Mouse (Mus musculus) heart, embryonic 14.5 days (tissue): ENCODE measurements around the gene Paf1. TPM values are rescaled to one million over a fixed set of nuclear protein-coding genes. Genes with fewer than 3 reads are reported as not detected.

Source experiments
- ATAC-seq: fragments of 200-750 bp; cut with Nextera tagmentation; 2 replicates; pipeline ENCODE4 v1.8.0; 2017; ENCODE audit warnings: low read depth, moderate TSS enrichment; ENCODE audit not compliant: insufficient number of reproducible peaks, insufficient read depth, low FRiP score
- H3K27ac ChIP-seq, 2 experiments: fragments of 200-500 bp in 1 of 2; fragments of 300-500 bp in 1 of 2; sonication (generic) in 1 of 2; replicated peaks in 1 of 2; 2 replicates each; pipeline ENCODE4 v1.5.1; 2012 to 2014; ENCODE audit warnings: low read depth in 2 of 2, low read length in 2 of 2, control low read depth in 1 of 2, mild to moderate bottlenecking in 1 of 2, mixed read lengths in 1 of 2; ENCODE audit not compliant: control insufficient read depth in 1 of 2, insufficient read depth in 1 of 2
- H3K27me3 ChIP-seq: fragments of 300-500 bp; sonication (generic); 2 replicates; pipeline ENCODE4 v1.6.1; 2014; ENCODE audit warnings: mild to moderate bottlenecking, low read length, control low read depth; ENCODE audit not compliant: control insufficient read depth, insufficient read depth
- H3K36me3 ChIP-seq: fragments of 300-500 bp; sonication (generic); 2 replicates; pipeline ENCODE4 v1.6.1; 2014; ENCODE audit warnings: mild to moderate bottlenecking, control low read depth, low read length, mixed read lengths; ENCODE audit not compliant: control insufficient read depth, insufficient read depth
- H3K4me1 ChIP-seq, 2 experiments: fragments of 200-500 bp in 1 of 2; fragments of 300-500 bp in 1 of 2; sonication (generic) in 1 of 2; 2 replicates each; pipeline ENCODE4 v1.6.1; 2012 to 2014; ENCODE audit warnings: low read length in 2 of 2, control low read depth in 1 of 2, mixed read lengths in 1 of 2; ENCODE audit not compliant: control insufficient read depth in 2 of 2, insufficient read depth in 2 of 2
- H3K4me2 ChIP-seq: fragments of 300-500 bp; sonication (generic); 2 replicates; pipeline ENCODE4 v1.6.1; 2014; ENCODE audit warnings: mild to moderate bottlenecking, low read length
- H3K4me3 ChIP-seq, 2 experiments: fragments of 200-500 bp in 1 of 2; fragments of 300-500 bp in 1 of 2; sonication (generic) in 1 of 2; 2 replicates each; pipeline ENCODE4 v1.5.1; 2012 to 2014; ENCODE audit warnings: low read length in 2 of 2, mild to moderate bottlenecking in 2 of 2, control low read depth in 1 of 2, low read depth in 1 of 2, moderate library complexity in 1 of 2; ENCODE audit not compliant: control insufficient read depth in 1 of 2, insufficient read depth in 1 of 2
- H3K9ac ChIP-seq: fragments of 300-500 bp; sonication (generic); 2 replicates; pipeline ENCODE4 v1.6.1; 2014; ENCODE audit warnings: mild to moderate bottlenecking, low read length
- H3K9me3 ChIP-seq: fragments of 300-500 bp; sonication (generic); 2 replicates; pipeline ENCODE4 v1.6.1; 2016; ENCODE audit warnings: low read length, control low read depth; ENCODE audit not compliant: control insufficient read depth
- WGBS: fragments of 180-500 bp; shearing (Covaris S2); extraction: QIAGEN DNeasy Blood & Tissue Kit; methylation state at CpG from one replicate; pipeline ENCODE4 v1.1.7; 2014; 5-methylcytosine and 5-hydroxymethylcytosine counted together
- polyA plus RNA-seq: library from polyadenylated mRNA; unstranded; fragments of >200 nt; fragmentation: Nextera tagmentation; extraction: Ambion mirVana; gene quantifications from 2 replicates; pipeline ENCODE4 v1.2.1, GENCODE M21; 2014

The Paf1 gene
- polyA plus RNA-seq, 1 experiment from 2014 or later: 62.5 TPM

DNA sequence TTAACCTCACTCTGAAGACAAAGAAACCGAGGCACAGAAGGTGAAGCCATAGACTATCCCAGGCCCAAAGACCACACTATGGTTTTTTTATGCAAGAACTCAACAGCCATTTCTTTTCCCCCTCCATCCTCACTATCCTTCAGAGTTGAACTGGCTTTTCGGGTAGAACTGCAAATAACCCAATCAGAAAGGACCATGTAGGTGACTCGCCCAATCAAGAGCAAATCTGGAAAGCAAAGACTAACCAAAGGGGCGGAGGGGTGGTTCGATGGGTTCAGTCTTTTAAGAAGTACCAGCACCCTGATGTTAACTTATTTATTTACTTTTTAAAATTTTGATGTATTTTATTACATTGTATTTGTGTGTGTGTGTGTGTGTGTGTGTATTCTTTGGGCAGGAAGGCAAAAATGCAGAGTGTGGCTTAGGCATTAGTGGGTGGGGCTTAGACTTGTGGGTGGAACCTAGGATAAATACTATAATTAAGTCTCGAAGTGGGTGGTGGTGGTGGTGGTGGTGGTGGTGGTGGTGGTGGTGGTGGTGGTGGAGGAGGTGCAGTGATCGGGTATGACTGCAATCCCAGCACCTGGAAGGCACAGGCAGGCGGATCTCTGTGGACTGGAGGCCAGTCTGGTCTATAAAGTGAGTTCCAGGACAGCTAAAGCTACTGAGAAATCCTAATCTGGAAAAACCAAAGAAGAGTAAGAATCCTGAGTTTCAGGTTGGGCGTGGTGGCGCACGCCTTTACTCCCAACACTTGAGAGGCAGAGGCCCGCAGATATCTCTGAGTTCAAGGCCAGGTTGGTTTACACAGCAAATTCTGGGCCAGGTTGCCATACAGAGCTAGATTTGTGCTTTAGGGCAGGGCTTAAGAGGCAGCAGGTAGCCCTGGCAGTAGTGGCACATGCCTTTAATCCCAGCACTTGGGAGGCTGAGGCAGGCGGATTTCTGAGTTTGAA, 55.4 kb downstream of the Paf1 start:
- Histone ChIP-seq H3K9ac (no peak overlapping the region), H3K4me2 (no peak overlapping the region), H3K36me3 (no peaks in the 10 kb centered on the region), H3K27me3 (peaks cover 3% of the 10 kb centered on the region; the same call in 1 of the 2 replicates), H3K9me3 (no peaks in the 10 kb centered on the region), H3K27ac (no peak overlapping the region), H3K4me1 (peaks cover 4 to 6% of the 10 kb centered on the region in 2 experiments; a peak in 3 of 4 replicates), H3K4me3 (no peak overlapping the region)
- no peak for ATAC-seq
- whole genome bisulfite sequencing: 74% methylated on average over 13 of the region's 13 CpGs

Other genes with a start within 250 kb of the Paf1 start
- 20.1 and 23.1 TPM in 2 replicates for gene Fbl, start 223.2 kb upstream of the Paf1 start, polyA plus RNA-seq
- 10.7 and 11.7 TPM in 2 replicates for gene Dyrk1b, start 213.5 kb upstream of the Paf1 start, polyA plus RNA-seq
- 8.4 and 10.3 TPM in 2 replicates for gene Eid2, start 125.1 kb upstream of the Paf1 start, polyA plus RNA-seq
- 6.7 and 8.4 TPM in 2 replicates for gene Eid2b, start 115.2 kb upstream of the Paf1 start, polyA plus RNA-seq
- not detected in 2 replicates for gene Selenov, start 101.8 kb upstream of the Paf1 start, polyA plus RNA-seq
- 0.14 TPM in 1 of 2 replicates, not detected in the other for gene Dll3, start 90.7 kb upstream of the Paf1 start, polyA plus RNA-seq
- gene Timm50, start 80.9 kb upstream of the Paf1 start, polyA plus RNA-seq: 119 and 131 TPM in 2 replicates
- gene Supt5, start 54.2 kb upstream of the Paf1 start, polyA plus RNA-seq: 47.9 and 48.0 TPM in 2 replicates
- 731 and 789 TPM in 2 replicates for gene Rps16, start 42.3 kb upstream of the Paf1 start, polyA plus RNA-seq
- gene Plekhg2, start 20.4 kb upstream of the Paf1 start, polyA plus RNA-seq: 32.9 and 35.6 TPM in 2 replicates
- gene Zfp36, start 12.7 kb upstream of the Paf1 start, polyA plus RNA-seq: 10.1 and 12.2 TPM in 2 replicates
- gene Med29, start 243 bp upstream of the Paf1 start, polyA plus RNA-seq: 50.9 and 57.7 TPM in 2 replicates
- 8.4 and 8.6 TPM in 2 replicates for gene Gmfg, start 44.5 kb downstream of the Paf1 start, polyA plus RNA-seq
- gene Lrfn1, start 59.0 kb downstream of the Paf1 start, polyA plus RNA-seq: 1.6 and 2.1 TPM in 2 replicates
- not detected in 2 replicates for gene Ifnl2, start 117.5 kb downstream of the Paf1 start, polyA plus RNA-seq
- not detected in 2 replicates for gene Ifnl3, start 129.9 kb downstream of the Paf1 start, polyA plus RNA-seq
- gene Sycn, start 147.9 kb downstream of the Paf1 start, polyA plus RNA-seq: not detected in 2 replicates
- not detected in 2 replicates for gene Nccrp1, start 154.3 kb downstream of the Paf1 start, polyA plus RNA-seq
- 23.5 and 25.2 TPM in 2 replicates for gene Samd4b, start 205.2 kb downstream of the Paf1 start, polyA plus RNA-seq
- gene Pak4, start 205.2 kb downstream of the Paf1 start, polyA plus RNA-seq: 21.1 and 22.1 TPM in 2 replicates
- not detected in 2 replicates for gene Acp7, start 238.4 kb downstream of the Paf1 start, polyA plus RNA-seq